Mouse (Mus musculus) heart, postnatal 0 days (tissue): ENCODE measurements around the gene Tef. TPM values are rescaled to one million over a fixed set of nuclear protein-coding genes. Genes with fewer than 3 reads are reported as not detected.

Experiments used
- ATAC-seq: fragments of 200-750 bp; cut with Nextera tagmentation; 2 replicates; pipeline ENCODE4 v1.8.0; 2017; ENCODE audit warnings: low read depth, moderate number of reproducible peaks, moderate library complexity; ENCODE audit not compliant: insufficient read depth
- DNase-seq: peaks from one replicate; pipeline ENCODE4 v3.0.0-alpha.2; 2016; ENCODE audit warnings: low spot score
- H3K27ac ChIP-seq: fragments of 300-500 bp; sonication (generic); 2 replicates; pipeline ENCODE4 v1.5.1; 2014; ENCODE audit warnings: low read depth, mild to moderate bottlenecking
- H3K27me3 ChIP-seq: fragments of 300-500 bp; sonication (generic); 2 replicates; pipeline ENCODE4 v1.6.1; 2014; ENCODE audit warnings: low read length, mixed read lengths; ENCODE audit not compliant: control insufficient read depth, insufficient read depth
- H3K36me3 ChIP-seq: fragments of 300-500 bp; sonication (generic); replicated peaks from 2 replicates; pipeline ENCODE4 v1.6.1; 2014; ENCODE audit warnings: low read length, mixed read lengths; ENCODE audit not compliant: control insufficient read depth, insufficient read depth
- H3K4me1 ChIP-seq: fragments of 300-500 bp; sonication (generic); 2 replicates; pipeline ENCODE4 v1.6.1; 2014; ENCODE audit warnings: antibody characterized with exemption; ENCODE audit not compliant: control insufficient read depth, insufficient read depth
- H3K4me2 ChIP-seq: fragments of 300-500 bp; sonication (generic); 2 replicates; pipeline ENCODE4 v1.6.1; 2014; ENCODE audit warnings: low read depth, mild to moderate bottlenecking, low read length, moderate library complexity
- H3K4me3 ChIP-seq: fragments of 300-500 bp; sonication (generic); 2 replicates; pipeline ENCODE4 v1.5.1; 2014; ENCODE audit warnings: low read depth, low read length
- H3K9ac ChIP-seq: fragments of 300-500 bp; sonication (generic); replicated peaks from 2 replicates; pipeline ENCODE4 v1.6.1; 2014; ENCODE audit warnings: low read depth, low read length, mixed read lengths
- H3K9me3 ChIP-seq: fragments of 300-500 bp; sonication (generic); replicated peaks from 2 replicates; pipeline ENCODE4 v1.6.1; 2016; ENCODE audit warnings: low read length; ENCODE audit not compliant: control insufficient read depth
- CTCF ChIP-seq: IDR thresholded peaks from 2 replicates; pipeline ENCODE4 v1.5.1; 2016; ENCODE audit warnings: antibody characterized with exemption, control low read depth, low read depth
- EP300 ChIP-seq: IDR thresholded peaks from 2 replicates; pipeline ENCODE4 v1.6.1; 2016; ENCODE audit warnings: antibody characterized with exemption, low read depth
- WGBS: fragments of 180-500 bp; shearing (Covaris S2); extraction: QIAGEN DNeasy Blood & Tissue Kit; methylation state at CpG from one replicate; pipeline ENCODE4 v1.1.7; 2014; 5-methylcytosine and 5-hydroxymethylcytosine counted together
- polyA plus RNA-seq: library from polyadenylated mRNA; unstranded; fragments of >200 nt; fragmentation: Nextera tagmentation; extraction: Ambion mirVana; gene quantifications from 2 replicates; pipeline ENCODE4 v1.2.1, GENCODE M21; 2015
- total RNA-seq: library from RNA; depleted of rRNA; stranded (reverse); fragments of >200 nt; gene quantifications from 2 replicates; pipeline ENCODE4 v1.2.3, GENCODE M21; 2014; ENCODE audit warnings: low replicate concordance; rRNA removed

Gene Tef
- total and polyA plus RNA-seq, 2 experiments from 2014 or later: 27.8 to 41.5 TPM

DNA sequence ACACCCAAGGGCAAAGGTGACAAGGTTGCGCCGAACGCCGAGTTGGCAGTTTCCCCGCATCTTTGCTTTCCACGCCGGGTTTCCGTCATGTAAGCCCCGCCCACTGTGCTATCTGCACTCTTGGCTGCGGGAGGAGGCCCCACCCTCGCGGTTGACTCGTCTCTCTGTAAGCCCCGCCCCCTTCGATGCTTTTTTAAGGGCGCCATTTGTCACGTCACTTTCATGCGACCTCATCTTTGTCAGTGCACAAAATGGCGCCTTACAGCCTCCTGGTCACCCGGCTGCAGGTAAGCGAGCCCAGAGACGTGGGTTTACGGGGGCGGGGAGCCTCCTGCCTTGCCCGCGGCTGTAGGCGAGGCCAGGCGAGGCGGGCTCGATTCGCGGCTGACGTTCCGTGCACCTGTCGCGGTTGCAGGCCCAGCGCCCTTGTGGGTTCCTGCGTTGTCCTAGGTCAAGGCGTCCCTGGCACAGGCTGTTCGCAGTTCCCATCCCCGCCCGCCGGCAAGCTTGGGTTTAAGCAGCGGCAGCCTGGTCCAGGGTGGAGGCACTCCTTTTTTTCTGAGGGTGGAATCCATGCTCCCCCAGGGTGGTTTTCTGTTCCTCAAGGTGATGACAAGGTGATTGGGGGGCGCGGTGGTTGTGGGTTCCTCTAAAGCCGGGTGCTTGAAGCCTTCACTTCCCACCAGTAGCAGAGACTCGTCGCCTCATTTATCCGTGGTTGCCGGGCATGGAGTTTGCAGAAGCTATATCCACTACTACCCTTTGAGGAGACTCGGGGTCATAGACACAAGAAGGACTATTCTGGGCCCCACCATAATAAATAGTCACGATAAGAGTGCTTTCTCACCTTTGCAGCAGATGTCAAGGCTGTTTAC is 70.3 kb downstream of the Tef start, which contains the start of gene Aco2:
Gene Aco2 (plus strand): TSS at position 48 of the 875 bp plus-strand sequence.
- H3K9me3 ChIP-seq: no peaks in the 10 kb centered on the region
- peak within 1 kb of the TSS; percentile 95 for H3K9ac ChIP-seq
- TF ChIP-seq EP300 (peak; percentile 12; the same call in 1 of the 2 replicates), CTCF (no peak)
- H3K36me3 ChIP-seq: peaks cover 33% of the 10 kb centered on the region
- peak within 1 kb of the TSS; percentile 85 for H3K4me2 ChIP-seq
- no peaks in the 10 kb centered on the region for H3K27me3 ChIP-seq
- peak; percentile 92 for ATAC-seq
- peak within 1 kb of the TSS; percentile 98 for H3K4me3 ChIP-seq
- WGBS: under 1% methylated on average over 53 of the region's 53 CpGs
- H3K27ac ChIP-seq: peak within 1 kb of the TSS; percentile 98
- peak; percentile 100 for DNase-seq
- peaks cover 15% of the 10 kb centered on the region for H3K4me1 ChIP-seq

Other genes with a start within 250 kb of the Tef start
- gene Ep300, start 217.1 kb upstream of the Tef start, total RNA-seq: 24.3 and 38.5 TPM in 2 replicates
- gene Ep300, start 217.1 kb upstream of the Tef start, polyA plus RNA-seq: 4.0 and 5.6 TPM in 2 replicates
- 17.2 and 18.6 TPM in 2 replicates for gene L3mbtl2, start 138.5 kb upstream of the Tef start, total RNA-seq
- gene L3mbtl2, start 138.5 kb upstream of the Tef start, polyA plus RNA-seq: 8.8 and 9.3 TPM in 2 replicates
- 2.3 TPM in 1 of 2 replicates, not detected in the other for gene Chadl, start 105.1 kb upstream of the Tef start, total RNA-seq
- gene Chadl, start 105.1 kb upstream of the Tef start, polyA plus RNA-seq: 0.74 and 1.2 TPM in 2 replicates
- gene Zc3h7b, start 57.4 kb upstream of the Tef start, total RNA-seq: 41.4 and 51.1 TPM in 2 replicates
- gene Zc3h7b, start 57.4 kb upstream of the Tef start, polyA plus RNA-seq: 11.6 and 14.3 TPM in 2 replicates
- 50.6 and 87.8 TPM in 2 replicates for gene Rangap1, start 56.9 kb upstream of the Tef start, total RNA-seq
- gene Rangap1, start 56.9 kb upstream of the Tef start, polyA plus RNA-seq: 28.7 and 31.3 TPM in 2 replicates
- gene Tob2, start 56.4 kb downstream of the Tef start, total RNA-seq: 19.2 and 75.8 TPM in 2 replicates
- gene Tob2, start 56.4 kb downstream of the Tef start, polyA plus RNA-seq: 16.0 and 18.2 TPM in 2 replicates
- gene Phf5a, start 69.5 kb downstream of the Tef start, total RNA-seq: 26.9 and 31.0 TPM in 2 replicates
- 60.7 and 65.3 TPM in 2 replicates for gene Phf5a, start 69.5 kb downstream of the Tef start, polyA plus RNA-seq
- 2,020 and 2,039 TPM in 2 replicates for gene Aco2, start 69.9 kb downstream of the Tef start, total RNA-seq
- 1,019 and 1,040 TPM in 2 replicates for gene Aco2, start 69.9 kb downstream of the Tef start, polyA plus RNA-seq
- 8.4 and 14.8 TPM in 2 replicates for gene Polr3h, start 123.8 kb downstream of the Tef start, total RNA-seq
- 315 and 321 TPM in 2 replicates for gene Polr3h, start 123.8 kb downstream of the Tef start, polyA plus RNA-seq
- gene Csdc2, start 134.3 kb downstream of the Tef start, total RNA-seq: 2.0 and 2.8 TPM in 2 replicates
- gene Csdc2, start 134.3 kb downstream of the Tef start, polyA plus RNA-seq: 7.7 and 7.9 TPM in 2 replicates
- gene Pmm1, start 158.5 kb downstream of the Tef start, total RNA-seq: 19.8 and 27.0 TPM in 2 replicates
- gene Pmm1, start 158.5 kb downstream of the Tef start, polyA plus RNA-seq: 17.8 and 19.1 TPM in 2 replicates
- gene 1700029P11Rik, start 178.1 kb downstream of the Tef start, total RNA-seq: not detected in 2 replicates
- not detected in 2 replicates for gene 1700029P11Rik, start 178.1 kb downstream of the Tef start, polyA plus RNA-seq
- 25.2 and 37.2 TPM in 2 replicates for gene Xrcc6, start 185.4 kb downstream of the Tef start, total RNA-seq
- 36.8 and 39.0 TPM in 2 replicates for gene Xrcc6, start 185.4 kb downstream of the Tef start, polyA plus RNA-seq
- gene Desi1, start 231.4 kb downstream of the Tef start, total RNA-seq: 9.0 and 13.6 TPM in 2 replicates
- gene Desi1, start 231.4 kb downstream of the Tef start, polyA plus RNA-seq: 15.4 and 16.1 TPM in 2 replicates
- gene Snu13, start 245.2 kb downstream of the Tef start, total RNA-seq: 204 and 222 TPM in 2 replicates
- gene Snu13, start 245.2 kb downstream of the Tef start, polyA plus RNA-seq: 109 and 123 TPM in 2 replicates